Mouse (Mus musculus) CH12.LX (cell line): ENCODE measurements around the gene Uvrag. TPM values are rescaled to one million over a fixed set of nuclear protein-coding genes. Genes with fewer than 3 reads are reported as not detected.
A peak's percentile ranks its signal among the peaks of the same experiment; 100 is the strongest.

ENCODE experiments used
- DNase-seq: peaks from one replicate; pipeline ENCODE4 v3.0.0-alpha.2; 2013; ENCODE audit errors: extremely low read depth
- H3K27ac ChIP-seq: 2 replicates; pipeline ENCODE4 v1.5.1; 2012; ENCODE audit warnings: low read depth, mild to moderate bottlenecking, control low read depth, moderate library complexity; ENCODE audit not compliant: insufficient read depth
- H3K27me3 ChIP-seq: replicated peaks from 2 replicates; pipeline ENCODE3; 2012; ENCODE audit warnings: inconsistent platforms
- H3K36me3 ChIP-seq, 2 experiments: replicated peaks in 1 of 2; 2 replicates each; pipeline versions ENCODE3 to v1.6.1; 2012; ENCODE audit warnings: inconsistent platforms in 1 of 2, low read length in 1 of 2, mild to moderate bottlenecking in 1 of 2, mixed read lengths in 1 of 2, moderate library complexity in 1 of 2; ENCODE audit not compliant: control insufficient read depth in 1 of 2, insufficient read depth in 1 of 2
- H3K4me1 ChIP-seq, 2 experiments: 2 replicates each; pipeline ENCODE4 v1.6.1; 2012; ENCODE audit warnings: inconsistent platforms in 1 of 2, moderate library complexity in 1 of 2; ENCODE audit not compliant: insufficient read depth in 2 of 2, control insufficient read depth in 1 of 2
- H3K4me2 ChIP-seq: 2 replicates; pipeline ENCODE4 v1.6.1; 2012; ENCODE audit warnings: low read depth, mild to moderate bottlenecking, control low read depth; ENCODE audit not compliant: poor library complexity, insufficient read depth, severe bottlenecking
- H3K4me3 ChIP-seq, 3 experiments: fragments of 150-350 bp in 1 of 3; sonication (generic) in 1 of 3; replicated peaks in 1 of 3; 2 replicates each; pipeline versions ENCODE3 to v1.5.1; 2011 to 2012; ENCODE audit warnings: low read depth in 2 of 3, low read length in 2 of 3, mild to moderate bottlenecking in 2 of 3, moderate library complexity in 2 of 3, control low read depth in 1 of 3, improper control_type of control experiment in 1 of 3, inconsistent platforms in 1 of 3, mixed read lengths in 1 of 3; ENCODE audit not compliant: poor library complexity in 1 of 3
- H3K79me2 ChIP-seq: replicated peaks from 2 replicates; pipeline ENCODE4 v1.6.1; 2012; ENCODE audit warnings: mild to moderate bottlenecking, moderate library complexity; ENCODE audit not compliant: control insufficient read depth, poor library complexity, insufficient read depth, severe bottlenecking; ENCODE audit errors: extremely low read depth
- H3K9ac ChIP-seq: 2 replicates; pipeline ENCODE4 v1.6.1; 2012; ENCODE audit warnings: low read depth, mild to moderate bottlenecking, control low read depth, moderate library complexity; ENCODE audit not compliant: insufficient read depth
- H3K9me3 ChIP-seq: replicated peaks from 2 replicates; pipeline ENCODE3; 2012; ENCODE audit warnings: low read length, inconsistent platforms, mixed read lengths
- BHLHE40 ChIP-seq: IDR thresholded peaks from 2 replicates; pipeline ENCODE4 v1.6.1; 2011; ENCODE audit warnings: mild to moderate bottlenecking, low read depth, low read length, improper control_type of control experiment
- CHD2 ChIP-seq: IDR thresholded peaks from 2 replicates; pipeline ENCODE4 v1.6.1; 2011; ENCODE audit warnings: low read length, improper control_type of control experiment
- CTCF ChIP-seq, 2 experiments: IDR thresholded peaks in 1 of 2; conservative IDR thresholded peaks in 1 of 2; 2 replicates each; pipeline ENCODE4 v1.5.1; 2011 to 2012; ENCODE audit warnings: low read depth in 2 of 2, low read length in 2 of 2, improper control_type of control experiment in 1 of 2, inconsistent platforms in 1 of 2, mild to moderate bottlenecking in 1 of 2, moderate library complexity in 1 of 2
- E2F4 ChIP-seq: IDR thresholded peaks from 2 replicates; pipeline ENCODE4 v1.6.1; 2011; ENCODE audit warnings: low read depth, low read length, improper control_type of control experiment; ENCODE audit not compliant: insufficient replicate concordance
- EP300 ChIP-seq: IDR thresholded peaks from 2 replicates; pipeline ENCODE4 v1.6.1; 2011; ENCODE audit warnings: low read length, improper control_type of control experiment
- HCFC1 ChIP-seq: IDR thresholded peaks from 2 replicates; pipeline ENCODE4 v1.6.1; 2012; ENCODE audit warnings: low read depth, mild to moderate bottlenecking, inconsistent platforms, low read length, improper control_type of control experiment
- JUN ChIP-seq: IDR thresholded peaks from 2 replicates; pipeline ENCODE4 v1.6.1; 2011; ENCODE audit warnings: low read depth, mild to moderate bottlenecking, low read length, improper control_type of control experiment, moderate library complexity; ENCODE audit not compliant: insufficient read depth
- MAZ ChIP-seq: IDR thresholded peaks from 2 replicates; pipeline ENCODE4 v1.6.1; 2012; ENCODE audit warnings: low read depth, mild to moderate bottlenecking, inconsistent platforms, low read length, improper control_type of control experiment, moderate library complexity
- MEF2A ChIP-seq: IDR thresholded peaks from 2 replicates; pipeline ENCODE4 v1.6.1; 2014; ENCODE audit warnings: low read depth, mild to moderate bottlenecking, inconsistent platforms, low read length, improper control_type of control experiment, borderline replicate concordance
- MYC ChIP-seq: IDR thresholded peaks from 2 replicates; pipeline ENCODE4 v1.6.1; 2011; ENCODE audit warnings: low read depth, mild to moderate bottlenecking, improper control_type of control experiment, low read length
- NELFE ChIP-seq: IDR thresholded peaks from 2 replicates; pipeline ENCODE4 v1.6.1; 2011; ENCODE audit warnings: low read depth, low read length, improper control_type of control experiment
- RAD21 ChIP-seq: IDR thresholded peaks from 2 replicates; pipeline ENCODE4 v1.6.1; 2011; ENCODE audit warnings: low read depth, mild to moderate bottlenecking, low read length, improper control_type of control experiment, moderate library complexity
- RCOR1 ChIP-seq: conservative IDR thresholded peaks from 2 replicates; pipeline ENCODE4 v1.6.1; 2012; ENCODE audit warnings: low read depth, mild to moderate bottlenecking, inconsistent platforms, low read length, improper control_type of control experiment
- SMC3 ChIP-seq: IDR thresholded peaks from 2 replicates; pipeline ENCODE4 v1.6.1; 2011; ENCODE audit warnings: low read depth, low read length, improper control_type of control experiment
- dilution Hi-C: fragments of 300-500 bp; cut with MboI; formaldehyde crosslinking; loops from 2 replicates; pipeline ENCODE4 v1.14.3; 2020; ENCODE audit warnings: low sequenced_read_pairs; ENCODE audit not compliant: extremely low pct_unique_long_range_greater_than_20kb, extremely low pct_ligation_motif_present
- in situ Hi-C: fragments of 300-500 bp; cut with MboI; formaldehyde crosslinking; loops from 3 replicates; pipeline ENCODE4 v1.14.3; 2019; ENCODE audit warnings: low sequenced_read_pairs, low pct_ligation_motif_present, low pct_unique_long_range_greater_than_20kb, mixed read lengths
- polyA plus RNA-seq: library from polyadenylated mRNA; unstranded; fragments of >175 nt; gene quantifications from 2 replicates; pipeline ENCODE4 v1.2.1, GENCODE M21; 2012; ENCODE audit warnings: low read depth; ENCODE audit not compliant: insufficient read length
- total RNA-seq, 2 experiments: library from RNA; depleted of rRNA; stranded (reverse); fragments of 300-350 nt in 1 of 2; fragments of >200 nt in 1 of 2; gene quantifications; 2 replicates each; pipeline ENCODE4 v1.2.3; 2012 to 2014

The Uvrag gene
- total and polyA plus RNA-seq, 3 experiments = 20.6 to 47.4 (median 37.5) TPM

DNA sequence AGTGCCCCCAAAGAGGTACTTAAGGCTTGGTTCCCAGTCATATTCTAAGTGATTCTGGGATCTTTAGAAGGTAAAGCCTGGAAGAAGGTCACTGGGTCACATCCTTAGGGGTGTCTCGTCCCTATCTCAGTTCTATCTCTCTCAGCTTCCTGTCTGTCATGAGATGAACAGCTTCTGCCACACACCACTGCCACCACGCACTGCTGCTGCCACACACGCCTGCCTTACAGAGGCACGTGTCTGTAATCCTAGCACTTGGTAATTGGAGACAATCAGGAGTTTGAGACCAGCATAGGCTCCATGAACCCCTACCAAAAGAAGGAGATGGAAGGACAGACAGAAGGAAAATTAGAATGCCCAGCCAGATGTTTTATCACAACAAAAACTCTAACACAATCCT is 20.9 kb downstream of the Uvrag start:
- TF ChIP-seq MEF2A (no peak), NELFE (no peak), JUN (no peak), BHLHE40 (peak; percentile 50)
- TF ChIP-seq, all 38 proteins: peak for 1
- dilution Hi-C loops (no loop called here), in situ Hi-C loops (no loop called here)
- DNase-seq = no peak
- no peak overlapping the region for H3K4me2 ChIP-seq
- H3K4me3 ChIP-seq = no peak overlapping the region
- no peak overlapping the region for H3K27ac ChIP-seq
- H3K9ac ChIP-seq = no peak overlapping the region
- peaks cover 12% of the 10 kb centered on the region for H3K9me3 ChIP-seq
- no peaks in the 10 kb centered on the region for H3K27me3 ChIP-seq
- H3K79me2 ChIP-seq = peaks cover 4% of the 10 kb centered on the region; the same call in 1 of the 2 replicates
- peaks cover 8 to 96% of the 10 kb centered on the region in 2 experiments for H3K4me1 ChIP-seq
- H3K36me3 ChIP-seq = peaks cover 3 to 53% of the 10 kb centered on the region in 2 experiments

DNA sequence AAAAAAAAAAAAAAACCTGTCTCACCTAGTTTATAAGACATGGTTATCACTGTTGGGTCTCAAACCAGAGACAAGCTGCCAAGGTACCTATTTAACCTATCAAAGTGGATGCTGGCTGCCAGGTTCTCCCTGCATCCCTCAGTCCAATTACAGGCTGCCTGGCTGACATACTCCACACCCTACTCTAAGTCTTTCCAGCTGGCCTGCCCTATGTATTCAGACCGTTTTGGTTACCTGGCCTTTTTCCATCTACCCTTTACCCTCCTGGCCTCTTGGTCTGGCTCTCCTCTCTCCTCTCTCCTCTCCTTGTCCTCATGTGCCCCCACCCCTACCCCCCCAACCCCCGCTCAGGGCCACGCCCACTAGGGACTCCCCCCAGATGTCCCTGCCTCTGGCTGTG is 24.2 kb downstream of the Uvrag start:
- in situ Hi-C loops (no loop called here), dilution Hi-C loops (no loop called here)
- no peaks in the 10 kb centered on the region; the same call in 1 of the 2 replicates for H3K79me2 ChIP-seq
- no peak for TF ChIP-seq MYC
- no peak for TF ChIP-seq RCOR1
- TF ChIP-seq MAZ = no peak
- TF ChIP-seq HCFC1 = no peak
- TF ChIP-seq CTCF (conservative IDR thresholded peaks at IDR 0.05 in 1 of 2, IDR thresholded peaks at IDR 0.05 in 1 of 2; ENCODE audit: low read depth in 2 of 2, low read length in 2 of 2) = no peak
- TF ChIP-seq RAD21 = no peak
- TF ChIP-seq E2F4 = no peak
- no peak for DNase-seq
- no peaks in the 10 kb centered on the region for H3K9me3 ChIP-seq
- no peaks in the 10 kb centered on the region for H3K27me3 ChIP-seq
- peaks cover 8 to 88% of the 10 kb centered on the region in 2 experiments for H3K4me1 ChIP-seq
- H3K9ac ChIP-seq = no peak overlapping the region
- no peak overlapping the region for H3K27ac ChIP-seq
- H3K36me3 ChIP-seq = peaks cover 3 to 63% of the 10 kb centered on the region in 2 experiments
- no peak overlapping the region for H3K4me3 ChIP-seq
- no peak overlapping the region for H3K4me2 ChIP-seq

DNA sequence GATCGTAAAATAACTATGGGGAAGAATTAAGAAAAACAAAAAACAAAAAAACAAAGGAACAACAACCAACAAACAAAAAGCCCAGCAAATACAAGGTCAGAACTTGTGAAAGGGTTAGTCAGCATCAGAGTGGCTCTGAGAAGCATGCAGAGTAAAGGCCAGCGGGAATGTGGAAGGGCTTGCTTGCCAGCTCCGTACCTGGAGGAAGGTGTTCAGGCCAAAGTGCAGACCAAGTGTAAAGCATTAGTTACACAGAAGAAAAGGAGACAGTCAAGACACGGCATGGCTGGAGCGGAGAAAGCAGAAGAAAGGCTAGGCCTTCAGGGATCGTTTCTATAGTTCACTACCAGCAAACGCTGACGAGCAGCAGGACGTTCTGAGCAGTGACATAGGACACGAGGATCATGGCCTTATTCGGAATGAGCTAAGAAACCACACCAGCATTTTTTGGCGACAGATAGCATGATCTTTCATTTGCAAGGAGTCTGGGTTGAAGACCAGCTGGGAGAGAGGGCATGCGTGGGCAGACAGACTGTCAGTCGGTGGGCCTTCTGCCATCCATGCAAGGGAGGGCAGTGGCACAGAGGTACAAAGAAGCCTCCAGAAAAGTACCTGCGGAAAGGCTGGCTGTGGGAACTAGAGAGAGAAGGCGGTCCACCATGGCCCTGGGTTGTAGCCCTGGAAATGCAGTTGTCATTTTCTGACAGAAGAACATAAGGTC is 26.8 kb downstream of the Uvrag start:
- no peak overlapping the region for H3K4me3 ChIP-seq
- H3K36me3 ChIP-seq = peaks cover 6 to 69% of the 10 kb centered on the region in 2 experiments
- H3K9me3 ChIP-seq = no peaks in the 10 kb centered on the region
- TF ChIP-seq HCFC1 (no peak), CHD2 (no peak), EP300 (no peak), SMC3 (no peak)
- H3K27me3 ChIP-seq = no peaks in the 10 kb centered on the region
- H3K27ac ChIP-seq = no peak overlapping the region
- in situ Hi-C loops = no loop called here
- dilution Hi-C loops = no loop called here
- DNase-seq = no peak
- peaks cover 0 to 82% of the 10 kb centered on the region in 2 experiments for H3K4me1 ChIP-seq
- no peak overlapping the region for H3K9ac ChIP-seq
- H3K79me2 ChIP-seq = no peaks in the 10 kb centered on the region
- no peak overlapping the region for H3K4me2 ChIP-seq
